Mouse (Mus musculus): ENCODE data around the gene Gigyf2. TPM values are rescaled to one million over a fixed set of nuclear protein-coding genes. Genes with fewer than 3 reads are reported as not detected.

Gigyf2 gene
- total RNA-seq, 2 experiments from 2014 or later = 81.0 to 82.5 TPM

DNA sequence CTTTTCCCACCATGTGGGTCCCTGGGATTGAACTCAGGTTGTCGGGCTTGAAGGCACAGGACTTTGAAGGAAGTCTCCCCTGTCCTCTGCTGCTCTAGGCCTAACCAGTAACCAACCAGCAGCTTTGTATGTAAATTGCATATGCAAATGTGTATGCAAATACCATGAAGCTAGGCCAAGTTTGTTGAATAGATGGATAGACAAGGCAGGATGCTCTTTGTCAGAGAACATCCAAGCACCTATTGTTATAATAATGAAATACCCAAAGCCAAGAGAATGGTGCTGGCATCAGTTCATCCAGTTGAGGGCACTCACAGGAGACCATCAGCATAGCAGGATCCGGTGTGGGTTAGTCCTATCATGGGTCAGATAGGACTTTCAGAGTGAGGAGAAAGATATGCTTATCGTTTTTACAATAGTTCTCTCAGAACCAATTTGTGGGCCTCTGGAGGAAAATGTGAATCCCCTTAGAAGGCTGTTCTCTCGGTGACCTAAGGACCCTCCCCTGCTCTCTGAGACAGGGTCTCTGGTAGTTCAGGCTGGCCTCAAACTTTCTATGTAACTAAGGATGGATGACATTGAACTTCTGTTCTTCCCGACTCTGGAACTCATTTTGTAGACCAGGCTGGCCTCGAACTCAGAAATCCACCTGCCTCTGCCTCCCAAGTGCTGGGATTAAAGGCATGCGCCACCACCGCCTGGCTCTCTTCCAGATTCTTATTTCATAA, 12.8 kb upstream of the Gigyf2 start:
- intact Hi-C loops (cut with DNase I) = no loop called here
- no peak for DNase-seq (ENCODE audit: low spot score in 2 of 2)

GRCm38 (mm10) chr1:87315431-87315830, 11.4 kb upstream of the Gigyf2 start:
- intact Hi-C loops (cut with DNase I) = no loop called here
- DNase-seq (ENCODE audit: low spot score in 2 of 2) = no peak

- intact Hi-C loops (cut with DNase I) = no loop called here
Observed at GRCm38 (mm10) chr1:87315894-87316293, 10.9 kb upstream of the Gigyf2 start.

DNA sequence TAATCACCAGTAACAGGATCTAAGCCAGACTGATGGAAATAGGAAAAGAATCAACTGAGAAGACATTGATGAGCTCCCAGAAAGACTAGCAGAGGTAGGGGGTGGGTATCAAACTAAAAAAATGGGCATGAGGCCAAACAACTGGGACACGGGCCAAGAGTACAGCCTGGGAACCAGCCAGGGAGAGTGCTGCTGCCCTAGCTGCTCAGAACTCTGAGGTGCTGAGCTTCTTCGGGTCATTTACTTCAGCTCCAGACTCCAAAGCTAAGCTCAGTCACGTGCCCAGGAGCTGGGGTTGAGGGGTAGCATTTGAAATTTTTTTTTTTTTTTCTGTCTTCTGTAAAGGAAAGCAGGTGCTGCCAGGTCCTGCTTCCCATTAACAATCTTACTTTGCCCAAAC, 10.1 kb upstream of the Gigyf2 start:
- intact Hi-C loops (cut with DNase I) = no loop called here
- peak; percentile 24 to 59 for DNase-seq (ENCODE audit: low spot score in 2 of 2)

More at GRCm38 (mm10) chr1:87315894-87316293, 10.9 kb upstream of the Gigyf2 start:
- no peak for DNase-seq (ENCODE audit: low spot score in 2 of 2)

DNA sequence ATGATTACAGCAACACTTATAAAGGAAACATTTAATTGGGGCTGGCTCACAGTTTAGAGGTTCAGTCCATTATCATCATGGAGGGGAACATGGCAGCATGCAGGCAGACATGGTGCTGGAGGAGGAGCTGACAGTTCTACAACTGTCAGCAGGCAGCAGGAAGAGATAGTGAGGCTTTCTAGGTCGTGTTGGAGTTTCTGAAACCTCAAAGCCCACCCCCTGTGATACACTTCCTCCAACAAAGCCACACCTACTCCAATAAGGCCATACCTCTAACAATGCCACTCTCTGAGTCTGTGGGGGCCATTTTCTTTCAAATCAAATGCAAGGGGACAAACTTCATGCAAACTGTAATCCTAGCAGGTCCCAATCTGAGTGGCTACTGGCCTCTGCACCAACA, 5.7 kb upstream of the Gigyf2 start:
- intact Hi-C loops (cut with DNase I) = no loop called here
- no peak for DNase-seq (ENCODE audit: low spot score in 2 of 2)

- DNase-seq (ENCODE audit: low spot score in 2 of 2) = no peak
- intact Hi-C loops (cut with DNase I) = no loop called here
Observed at GRCm38 (mm10) chr1:87322778-87323177, 4.0 kb upstream of the Gigyf2 start.

- DNase-seq (ENCODE audit: low spot score in 2 of 2) = no peak
- intact Hi-C loops (cut with DNase I) = no loop called here
Observed at GRCm38 (mm10) chr1:87324649-87325048, 2.1 kb upstream of the Gigyf2 start.

DNA sequence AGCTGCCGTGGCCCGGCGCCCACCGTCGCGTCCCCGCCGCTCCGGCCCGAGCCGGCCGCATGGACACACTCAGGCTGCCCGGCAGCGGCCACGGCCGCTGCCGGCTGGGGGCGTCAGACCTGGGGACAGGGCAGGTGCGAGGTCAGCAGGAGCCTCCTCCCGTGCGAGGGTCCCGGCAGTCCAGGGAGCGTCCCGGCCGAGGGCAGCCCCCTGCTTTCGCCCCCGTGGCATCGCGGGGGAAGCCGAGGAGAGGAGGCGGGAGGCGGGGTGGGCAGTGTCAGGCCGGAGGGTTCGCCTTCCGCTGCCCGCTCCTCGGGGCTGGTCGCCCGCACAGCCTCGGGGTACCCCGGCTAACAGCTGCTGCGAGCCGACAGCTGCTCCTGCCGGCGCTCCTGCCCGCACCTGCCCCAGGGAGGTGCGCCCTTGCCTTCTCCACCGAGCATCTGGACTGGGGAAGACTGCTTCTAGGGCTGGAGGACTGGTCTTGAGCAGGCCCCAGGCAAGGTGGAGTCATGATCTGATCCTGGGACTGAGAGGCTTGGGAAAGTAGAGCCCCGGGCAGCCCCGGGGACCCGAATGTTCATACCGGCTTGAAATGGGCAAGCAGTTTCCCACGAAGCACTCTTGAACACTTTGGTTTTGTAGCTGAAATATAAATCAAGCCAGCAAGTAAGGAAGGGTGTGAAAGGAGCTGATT, 515 bp downstream of the Gigyf2 start:
- DNase-seq (ENCODE audit: low spot score in 2 of 2) = peak; percentile 15 to 23
- intact Hi-C loops (cut with DNase I) = no loop called here

DNA sequence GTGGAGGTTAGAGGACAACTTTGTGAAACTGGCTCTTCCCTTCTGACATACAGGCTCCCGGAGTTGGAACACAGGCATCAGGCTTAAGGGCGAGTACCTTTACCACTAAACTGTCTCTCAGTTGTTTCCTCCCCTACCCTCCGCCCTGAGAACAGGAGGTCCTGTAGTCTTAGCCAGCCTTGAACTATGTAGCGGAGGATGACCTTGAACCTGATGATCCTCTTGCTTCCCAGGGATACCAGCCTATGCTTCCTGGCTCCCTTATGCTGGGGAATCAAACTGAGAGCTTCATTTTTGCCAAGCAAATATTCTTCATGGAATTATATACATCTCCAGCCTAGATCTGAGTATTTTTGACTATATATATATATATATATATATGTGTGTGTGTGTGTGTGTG, 5.0 kb downstream of the Gigyf2 start:
- no peak for DNase-seq (ENCODE audit: low spot score in 2 of 2)
- intact Hi-C loops (cut with DNase I) = no loop called here

DNA sequence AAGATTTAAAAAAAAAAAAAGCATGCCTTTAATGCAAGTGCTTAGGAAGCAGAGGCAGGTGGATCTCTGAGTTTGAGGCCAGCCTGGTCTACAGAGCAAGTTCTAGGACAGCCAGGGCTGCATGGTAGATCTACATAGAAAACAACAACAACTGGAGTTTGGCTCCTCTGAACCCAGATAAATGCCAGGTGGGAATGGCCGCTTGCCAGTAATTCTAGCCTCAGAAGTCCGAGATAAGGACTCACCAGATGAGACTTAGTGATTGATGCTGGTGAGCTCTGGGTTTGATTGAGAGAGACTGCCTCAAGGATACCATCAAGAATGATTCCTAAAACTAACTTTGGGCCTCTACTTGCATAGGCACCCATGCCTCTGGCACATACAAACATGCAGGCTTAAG, 23.8 kb downstream of the Gigyf2 start:
- intact Hi-C loops (cut with DNase I) = no loop called here
- no peak for DNase-seq (ENCODE audit: low spot score in 2 of 2)

- no peak for DNase-seq (ENCODE audit: low spot score in 2 of 2)
- intact Hi-C loops (cut with DNase I) = no loop called here
Observed at GRCm38 (mm10) chr1:87360276-87360675, 33.5 kb downstream of the Gigyf2 start.

- intact Hi-C loops (cut with DNase I) = no loop called here
- no peak for DNase-seq (ENCODE audit: low spot score in 2 of 2)
Observed at GRCm38 (mm10) chr1:87378024-87378560, 51.3 kb downstream of the Gigyf2 start.

GRCm38 (mm10) chr1:87379919-87380318, 53.1 kb downstream of the Gigyf2 start:
- DNase-seq (ENCODE audit: low spot score in 2 of 2) = peak in 1 of 2 experiments; percentile 5
- intact Hi-C loops (cut with DNase I) = no loop called here

- intact Hi-C loops (cut with DNase I) = no loop called here
- no peak for DNase-seq (ENCODE audit: low spot score in 2 of 2)
Observed at GRCm38 (mm10) chr1:87381152-87381551, 54.4 kb downstream of the Gigyf2 start.

DNA sequence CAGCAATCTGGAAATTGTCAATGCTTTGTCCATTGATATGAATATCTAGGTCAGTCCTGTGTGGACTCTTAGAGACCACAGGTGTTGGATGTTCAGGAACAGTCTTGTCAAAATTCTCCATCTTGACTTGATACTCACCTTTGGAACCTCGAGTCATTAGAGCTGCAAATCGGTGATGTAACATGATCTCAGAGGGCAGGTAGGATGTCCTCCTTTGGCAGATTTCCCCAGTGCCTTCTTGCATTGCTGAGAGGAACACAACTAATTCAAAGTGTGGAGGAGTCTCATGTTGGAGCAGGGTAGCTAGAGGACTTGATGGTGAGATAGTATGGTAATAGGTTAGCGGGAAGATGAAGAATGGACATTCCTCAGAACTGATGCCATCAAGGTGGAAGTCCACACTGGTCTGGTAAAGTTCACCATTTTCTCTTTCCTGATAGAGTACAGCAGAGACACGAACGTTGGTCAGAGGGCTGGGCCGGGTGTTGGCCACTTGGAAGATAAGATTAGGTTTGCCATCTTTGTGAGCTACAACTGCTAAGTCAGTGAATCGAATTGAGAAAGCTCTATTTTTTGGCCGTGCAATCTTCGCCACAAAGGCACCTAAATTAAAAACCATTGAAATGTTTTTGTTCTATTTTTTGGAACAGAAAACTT, 59.8 kb downstream of the Gigyf2 start:
- intact Hi-C loops (cut with DNase I) = no loop called here
- no peak for DNase-seq (ENCODE audit: low spot score in 2 of 2)

DNA sequence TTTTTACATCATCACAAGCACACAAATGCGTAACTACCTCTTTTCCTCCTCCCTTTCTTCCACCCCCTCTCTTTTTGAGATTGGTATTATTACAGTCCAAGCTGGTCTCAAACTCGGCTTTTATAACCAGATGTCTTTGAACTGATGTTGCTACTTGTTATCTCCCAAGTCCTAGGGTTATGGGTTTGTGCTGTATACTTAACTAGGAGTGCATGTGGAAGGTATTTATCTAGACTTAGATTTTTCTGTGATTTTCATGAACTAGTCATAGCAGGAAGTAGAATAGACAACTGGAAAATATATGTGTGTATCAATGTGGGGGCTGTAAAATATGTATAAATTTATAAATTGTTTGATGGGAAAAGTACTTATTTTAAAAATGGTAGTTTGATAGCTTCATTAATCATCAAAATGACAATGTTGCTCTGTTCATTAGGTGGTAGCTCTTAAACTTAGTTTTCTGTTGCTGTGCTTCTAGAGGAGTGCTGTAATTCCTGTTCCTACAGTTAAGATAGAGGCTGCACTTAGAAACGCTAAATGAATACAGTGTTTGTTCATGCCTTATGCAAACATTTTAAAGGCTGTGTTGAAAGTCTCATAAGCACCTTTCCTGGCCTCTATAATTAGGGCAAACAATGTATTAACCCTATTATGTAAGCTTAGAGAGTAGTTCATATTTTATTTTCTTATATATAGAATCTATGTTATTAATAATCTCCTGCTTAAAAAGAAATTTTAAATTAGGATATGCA, 66.8 kb downstream of the Gigyf2 start:
- DNase-seq (ENCODE audit: low spot score in 2 of 2) = no peak
- intact Hi-C loops (cut with DNase I) = no loop called here

DNA sequence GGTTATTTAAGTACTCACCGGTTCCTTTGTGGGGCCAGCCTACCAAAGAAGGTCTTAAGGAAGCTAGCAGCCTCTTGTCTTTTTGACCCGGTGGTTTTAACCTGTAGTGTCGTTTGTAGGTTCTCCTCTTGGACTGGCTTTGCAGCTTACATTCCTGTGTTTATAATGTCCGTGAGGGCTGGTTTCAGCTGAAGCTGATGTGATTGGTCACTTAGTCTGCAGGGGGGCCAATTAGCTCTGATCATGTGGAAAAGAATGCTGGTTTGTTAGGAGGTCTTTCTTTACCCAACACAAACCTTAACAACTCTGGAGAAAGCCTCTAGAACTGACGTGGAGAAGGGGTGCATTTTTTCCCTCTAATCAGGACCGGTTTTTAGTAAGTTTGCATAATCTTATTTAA, 67.8 kb downstream of the Gigyf2 start, which contains the start of gene Kcnj13:
Kcnj13 (minus strand) TSS at position 136 of the 400 bp plus-strand sequence.
- DNase-seq (ENCODE audit: low spot score in 2 of 2) = no peak
- intact Hi-C loops (cut with DNase I) = no loop called here

DNA sequence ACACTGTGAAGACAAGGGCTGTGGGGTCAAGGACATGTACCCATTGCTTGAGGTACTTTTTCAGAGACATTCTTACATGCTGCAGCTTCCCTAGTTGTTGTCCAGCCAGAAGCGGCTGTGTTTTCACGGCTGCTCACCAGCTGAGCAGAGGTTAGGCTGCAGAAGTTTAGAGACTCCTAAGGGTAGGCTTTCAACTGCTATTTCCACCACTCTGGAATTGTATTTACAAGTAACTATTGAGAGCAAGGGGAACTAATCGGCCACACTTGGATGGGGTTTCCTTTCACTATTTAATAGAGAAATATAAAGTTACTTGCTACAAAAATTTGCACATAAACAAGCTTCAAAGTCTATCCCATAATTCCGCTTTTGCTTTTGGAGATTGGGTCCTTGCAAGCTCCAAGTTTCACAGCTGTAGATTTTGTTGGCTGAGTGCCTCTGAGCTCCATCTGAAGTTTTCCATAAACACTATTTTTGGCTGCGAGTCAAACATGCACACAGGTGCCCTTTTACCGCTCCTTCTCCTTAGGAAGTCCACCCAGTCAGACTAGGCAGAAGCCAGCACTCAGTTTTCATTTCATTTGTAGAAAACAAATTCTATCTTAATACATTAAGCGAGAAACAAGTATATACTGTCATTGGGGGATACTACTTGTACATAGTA, 70.3 kb downstream of the Gigyf2 start:
- peak; percentile 34 to 40 for DNase-seq (ENCODE audit: low spot score in 2 of 2)
- intact Hi-C loops (cut with DNase I) = no loop called here

DNA sequence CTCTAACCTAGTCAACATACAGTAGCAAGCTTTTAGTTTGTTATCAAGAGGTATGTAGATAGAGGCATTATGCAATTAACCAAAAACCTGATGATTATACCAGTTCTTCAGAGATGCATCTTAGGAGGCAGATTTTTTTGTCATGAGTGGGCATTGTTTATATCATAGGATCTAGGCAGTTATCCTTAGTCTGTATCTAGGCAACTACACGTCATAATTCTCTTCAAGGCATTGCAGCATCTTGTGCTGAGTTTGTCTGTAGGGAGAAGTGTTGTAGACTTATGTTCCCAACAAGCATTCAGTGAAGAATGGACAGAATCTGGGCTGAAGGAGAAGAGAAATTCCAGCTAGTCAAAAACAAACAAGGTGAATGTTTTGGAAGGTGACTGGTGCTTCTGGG, 77.9 kb downstream of the Gigyf2 start:
- intact Hi-C loops (cut with DNase I) = no loop called here
- DNase-seq (ENCODE audit: low spot score in 2 of 2) = peak in 1 of 2 experiments; percentile 13
